Mouse (Mus musculus): ENCODE measurements around the gene Frmpd1. TPM values are rescaled to one million over a fixed set of nuclear protein-coding genes. Genes with fewer than 3 reads are reported as not detected.

Frmpd1 gene
- polyA plus RNA-seq, 1 experiment from 2014 or later: 1.6 TPM

GRCm38 (mm10) chr4:45165477-45165876 is 19.2 kb upstream of the Frmpd1 start:
- Histone ChIP-seq H3K4me3 (replicated peaks; ENCODE audit: low read length) (no peak overlapping the region), H3K9me3 (replicated peaks; ENCODE audit: control insufficient read depth, low read length) (no peaks in the 10 kb centered on the region), H3K36me3 (ENCODE audit: control insufficient read depth, insufficient read depth, low read length) (no peaks in the 10 kb centered on the region), H3K4me2 (ENCODE audit: low read depth, low read length) (no peak overlapping the region), H3K4me1 (ENCODE audit: control insufficient read depth, insufficient read depth, low read length) (no peaks in the 10 kb centered on the region), H3K27me3 (ENCODE audit: control insufficient read depth, insufficient read depth, low read length) (no peaks in the 10 kb centered on the region), H3K27ac (ENCODE audit: low read length) (no peak overlapping the region), H3K9ac (ENCODE audit: low read length) (no peak overlapping the region)
- WGBS: 92% methylated on average over 1 of the region's 1 CpGs
- no peak for ATAC-seq (ENCODE audit: insufficient read depth, low FRiP score)

- Histone ChIP-seq H3K9ac (ENCODE audit: low read length) (no peak overlapping the region), H3K4me2 (ENCODE audit: low read depth, low read length) (no peak overlapping the region), H3K9me3 (replicated peaks; ENCODE audit: control insufficient read depth, low read length) (no peaks in the 10 kb centered on the region), H3K36me3 (ENCODE audit: control insufficient read depth, insufficient read depth, low read length) (no peaks in the 10 kb centered on the region), H3K4me1 (ENCODE audit: control insufficient read depth, insufficient read depth, low read length) (no peaks in the 10 kb centered on the region), H3K27ac (ENCODE audit: low read length) (no peak overlapping the region), H3K27me3 (ENCODE audit: control insufficient read depth, insufficient read depth, low read length) (no peaks in the 10 kb centered on the region), H3K4me3 (replicated peaks; ENCODE audit: low read length) (no peak overlapping the region)
- WGBS: 84% methylated on average over 3 of the region's 3 CpGs
- no peak for ATAC-seq (ENCODE audit: insufficient read depth, low FRiP score)
Observed at GRCm38 (mm10) chr4:45165955-45166354, 18.7 kb upstream of the Frmpd1 start.

GRCm38 (mm10) chr4:45171340-45171739 is 13.3 kb upstream of the Frmpd1 start:
- Histone ChIP-seq H3K27ac (ENCODE audit: low read length) (no peak overlapping the region), H3K4me3 (replicated peaks; ENCODE audit: low read length) (no peak overlapping the region), H3K27me3 (ENCODE audit: control insufficient read depth, insufficient read depth, low read length) (no peaks in the 10 kb centered on the region), H3K4me1 (ENCODE audit: control insufficient read depth, insufficient read depth, low read length) (no peaks in the 10 kb centered on the region), H3K4me2 (ENCODE audit: low read depth, low read length) (no peak overlapping the region), H3K36me3 (ENCODE audit: control insufficient read depth, insufficient read depth, low read length) (no peaks in the 10 kb centered on the region), H3K9ac (ENCODE audit: low read length) (no peak overlapping the region), H3K9me3 (replicated peaks; ENCODE audit: control insufficient read depth, low read length) (no peaks in the 10 kb centered on the region)
- no peak for ATAC-seq (ENCODE audit: insufficient read depth, low FRiP score)
- WGBS: 82% methylated on average over 9 of the region's 9 CpGs

- H3K9me3 ChIP-seq (replicated peaks; ENCODE audit: control insufficient read depth, low read length): no peaks in the 10 kb centered on the region
- H3K27ac ChIP-seq (ENCODE audit: low read length): no peak overlapping the region
- peak overlapping the region; percentile 61 for H3K4me3 ChIP-seq (replicated peaks; ENCODE audit: low read length)
- 33% methylated on average over 13 of the region's 13 CpGs for WGBS
- H3K9ac ChIP-seq (ENCODE audit: low read length): peak overlapping the region; percentile 70
- H3K27me3 ChIP-seq (ENCODE audit: control insufficient read depth, insufficient read depth, low read length): peaks cover 6% of the 10 kb centered on the region; the same call in 1 of the 2 replicates
- peak; percentile 55 for ATAC-seq (ENCODE audit: insufficient read depth, low FRiP score)
- H3K4me2 ChIP-seq (ENCODE audit: low read depth, low read length): peak overlapping the region; percentile 99
- H3K4me1 ChIP-seq (ENCODE audit: control insufficient read depth, insufficient read depth, low read length): 0 out of 2 replicates have a peak, but pooled peaks cover 8% of the 10 kb centered on the region
- H3K36me3 ChIP-seq (ENCODE audit: control insufficient read depth, insufficient read depth, low read length): no peaks in the 10 kb centered on the region
Observed at GRCm38 (mm10) chr4:45183818-45184520, 706 bp upstream of the Frmpd1 start.

- Histone ChIP-seq H3K4me2 (ENCODE audit: low read depth, low read length) (peak overlapping the region; percentile 99), H3K27me3 (ENCODE audit: control insufficient read depth, insufficient read depth, low read length) (peaks cover 6% of the 10 kb centered on the region; the same call in 1 of the 2 replicates), H3K36me3 (ENCODE audit: control insufficient read depth, insufficient read depth, low read length) (no peaks in the 10 kb centered on the region), H3K4me1 (ENCODE audit: control insufficient read depth, insufficient read depth, low read length) (peaks cover 10% of the 10 kb centered on the region; the same call in 1 of the 2 replicates), H3K27ac (ENCODE audit: low read length) (no peak overlapping the region), H3K9me3 (replicated peaks; ENCODE audit: control insufficient read depth, low read length) (no peaks in the 10 kb centered on the region), H3K4me3 (replicated peaks; ENCODE audit: low read length) (peak overlapping the region; percentile 61), H3K9ac (ENCODE audit: low read length) (peak overlapping the region; percentile 70)
- WGBS: 2% methylated on average over 10 of the region's 10 CpGs
- ATAC-seq (ENCODE audit: insufficient read depth, low FRiP score): peak; percentile 5; the same call in 1 of the 2 replicates
Observed at GRCm38 (mm10) chr4:45185331-45185669, 625 bp downstream of the Frmpd1 start.

- H3K4me1 ChIP-seq (ENCODE audit: control insufficient read depth, insufficient read depth, low read length): no peaks in the 10 kb centered on the region
- no peak overlapping the region for H3K4me2 ChIP-seq (ENCODE audit: low read depth, low read length)
- no peak for ATAC-seq (ENCODE audit: insufficient read depth, low FRiP score)
- no peaks in the 10 kb centered on the region for H3K9me3 ChIP-seq (replicated peaks; ENCODE audit: control insufficient read depth, low read length)
- no peak overlapping the region for H3K4me3 ChIP-seq (replicated peaks; ENCODE audit: low read length)
- H3K27me3 ChIP-seq (ENCODE audit: control insufficient read depth, insufficient read depth, low read length): no peaks in the 10 kb centered on the region
- no peaks in the 10 kb centered on the region for H3K36me3 ChIP-seq (ENCODE audit: control insufficient read depth, insufficient read depth, low read length)
- H3K9ac ChIP-seq (ENCODE audit: low read length): no peak overlapping the region
- 51% methylated on average over 3 of the region's 3 CpGs for WGBS
- H3K27ac ChIP-seq (ENCODE audit: low read length): no peak overlapping the region
Observed at GRCm38 (mm10) chr4:45198296-45198695, 13.6 kb downstream of the Frmpd1 start.

GRCm38 (mm10) chr4:45203283-45203682 is 18.6 kb downstream of the Frmpd1 start:
- Histone ChIP-seq H3K4me2 (ENCODE audit: low read depth, low read length) (no peak overlapping the region), H3K27ac (ENCODE audit: low read length) (no peak overlapping the region), H3K27me3 (ENCODE audit: control insufficient read depth, insufficient read depth, low read length) (no peaks in the 10 kb centered on the region), H3K4me3 (replicated peaks; ENCODE audit: low read length) (no peak overlapping the region), H3K9ac (ENCODE audit: low read length) (no peak overlapping the region), H3K36me3 (ENCODE audit: control insufficient read depth, insufficient read depth, low read length) (no peaks in the 10 kb centered on the region), H3K9me3 (replicated peaks; ENCODE audit: control insufficient read depth, low read length) (no peaks in the 10 kb centered on the region), H3K4me1 (ENCODE audit: control insufficient read depth, insufficient read depth, low read length) (no peaks in the 10 kb centered on the region)
- ATAC-seq (ENCODE audit: insufficient read depth, low FRiP score): no peak
- WGBS: 75% methylated on average over 7 of the region's 7 CpGs

- H3K4me3 ChIP-seq (replicated peaks; ENCODE audit: low read length): no peak overlapping the region
- ATAC-seq (ENCODE audit: insufficient read depth, low FRiP score): no peak
- H3K27ac ChIP-seq (ENCODE audit: low read length): no peak overlapping the region
- 31% methylated on average over 4 of the region's 4 CpGs for WGBS
- H3K9me3 ChIP-seq (replicated peaks; ENCODE audit: control insufficient read depth, low read length): no peaks in the 10 kb centered on the region
- no peaks in the 10 kb centered on the region for H3K36me3 ChIP-seq (ENCODE audit: control insufficient read depth, insufficient read depth, low read length)
- H3K27me3 ChIP-seq (ENCODE audit: control insufficient read depth, insufficient read depth, low read length): no peaks in the 10 kb centered on the region
- H3K4me1 ChIP-seq (ENCODE audit: control insufficient read depth, insufficient read depth, low read length): no peaks in the 10 kb centered on the region; the same call in 1 of the 2 replicates
- no peak overlapping the region for H3K4me2 ChIP-seq (ENCODE audit: low read depth, low read length)
- H3K9ac ChIP-seq (ENCODE audit: low read length): no peak overlapping the region
Observed at GRCm38 (mm10) chr4:45207444-45207843, 22.8 kb downstream of the Frmpd1 start.

GRCm38 (mm10) chr4:45208832-45209363 is 24.2 kb downstream of the Frmpd1 start:
- WGBS: 62% methylated on average over 12 of the region's 12 CpGs
- ATAC-seq (ENCODE audit: insufficient read depth, low FRiP score): no peak
- Histone ChIP-seq H3K27me3 (ENCODE audit: control insufficient read depth, insufficient read depth, low read length) (no peaks in the 10 kb centered on the region), H3K4me1 (ENCODE audit: control insufficient read depth, insufficient read depth, low read length) (no peaks in the 10 kb centered on the region; the same call in 1 of the 2 replicates), H3K36me3 (ENCODE audit: control insufficient read depth, insufficient read depth, low read length) (no peaks in the 10 kb centered on the region), H3K4me2 (ENCODE audit: low read depth, low read length) (no peak overlapping the region), H3K27ac (ENCODE audit: low read length) (no peak overlapping the region), H3K9me3 (replicated peaks; ENCODE audit: control insufficient read depth, low read length) (no peaks in the 10 kb centered on the region), H3K4me3 (replicated peaks; ENCODE audit: low read length) (no peak overlapping the region), H3K9ac (ENCODE audit: low read length) (no peak overlapping the region)
